Mouse (Mus musculus) liver, embryonic 14.5 days (tissue): ENCODE data around the gene Gal3st2. TPM values are rescaled to one million over a fixed set of nuclear protein-coding genes. Genes with fewer than 3 reads are reported as not detected.
"Not testable (repeated sequence)": the region's sequence is repeated elsewhere in the genome, so short reads cannot be mapped to it uniquely, and the experiment has no call there.

Experiments
- ATAC-seq: fragments of 200-750 bp; cut with Nextera tagmentation; 2 replicates; pipeline ENCODE4 v1.8.0; 2017; ENCODE audit warnings: moderate number of reproducible peaks, mild to moderate bottlenecking, moderate library complexity; ENCODE audit not compliant: insufficient read depth
- DNase-seq, 3 experiments: peaks; one replicate each; pipeline ENCODE4 v3.0.0-alpha.2; 2012 to 2013; ENCODE audit warnings: low read depth in 3 of 3, low spot score in 3 of 3
- H3K27ac ChIP-seq: fragments of 300-500 bp; sonication (generic); 2 replicates; pipeline ENCODE4 v1.5.1; 2014; ENCODE audit warnings: moderate library complexity, mild to moderate bottlenecking, control low read depth, inconsistent platforms
- H3K27me3 ChIP-seq: fragments of 300-500 bp; sonication (generic); 2 replicates; pipeline ENCODE4 v1.6.1; 2014; ENCODE audit warnings: mild to moderate bottlenecking, low read length, moderate library complexity; ENCODE audit not compliant: control insufficient read depth, insufficient read depth
- H3K36me3 ChIP-seq: fragments of 300-500 bp; sonication (generic); replicated peaks from 2 replicates; pipeline ENCODE4 v1.6.1; 2014; ENCODE audit warnings: low read depth; ENCODE audit not compliant: control insufficient read depth, insufficient read depth
- H3K4me1 ChIP-seq, 2 experiments: fragments of 200-500 bp in 1 of 2; fragments of 300-500 bp in 1 of 2; sonication (generic) in 1 of 2; replicated peaks; 2 replicates each; pipeline ENCODE4 v1.6.1; 2012 to 2014; ENCODE audit warnings: antibody characterized with exemption in 1 of 2, inconsistent platforms in 1 of 2, low read length in 1 of 2; ENCODE audit not compliant: control insufficient read depth in 2 of 2, insufficient read depth in 2 of 2
- H3K4me2 ChIP-seq: fragments of 300-500 bp; sonication (generic); 2 replicates; pipeline ENCODE4 v1.6.1; 2014; ENCODE audit warnings: low read depth, mild to moderate bottlenecking, control low read depth, moderate library complexity
- H3K4me3 ChIP-seq, 2 experiments: fragments of 200-500 bp in 1 of 2; fragments of 300-500 bp in 1 of 2; sonication (generic) in 1 of 2; 2 replicates each; pipeline ENCODE4 v1.5.1; 2012 to 2014; ENCODE audit warnings: low read depth in 2 of 2, low read length in 2 of 2, mild to moderate bottlenecking in 2 of 2, control low read depth in 1 of 2, inconsistent platforms in 1 of 2, moderate library complexity in 1 of 2; ENCODE audit not compliant: insufficient read depth in 1 of 2
- H3K9ac ChIP-seq: fragments of 300-500 bp; sonication (generic); replicated peaks from 2 replicates; pipeline ENCODE4 v1.6.1; 2014; ENCODE audit warnings: mild to moderate bottlenecking, control low read depth, moderate library complexity
- H3K9me3 ChIP-seq: fragments of 300-500 bp; sonication (generic); 2 replicates; pipeline ENCODE4 v1.6.1; 2016; ENCODE audit warnings: low read length, mixed read lengths; ENCODE audit not compliant: control insufficient read depth
- WGBS: fragments of 180-500 bp; shearing (Covaris S2); extraction: QIAGEN DNeasy Blood & Tissue Kit; methylation state at CpG from one replicate; pipeline ENCODE4 v1.1.7; 2014; ENCODE audit not compliant: insufficient replicate concordance; 5-methylcytosine and 5-hydroxymethylcytosine counted together
- polyA plus RNA-seq, 2 experiments: library from polyadenylated mRNA; depleted of rRNA in 1 of 2; stranded (reverse) in 1 of 2; unstranded in 1 of 2; fragments of >200 nt; fragmentation: Nextera tagmentation in 1 of 2; extraction: Ambion mirVana in 1 of 2; gene quantifications; 2 replicates each; pipeline versions ENCODE4 v1.2.1 to v1.2.3; 2012 to 2014

The Gal3st2 gene
- polyA plus RNA-seq, 2 experiments, result not detected

DNA sequence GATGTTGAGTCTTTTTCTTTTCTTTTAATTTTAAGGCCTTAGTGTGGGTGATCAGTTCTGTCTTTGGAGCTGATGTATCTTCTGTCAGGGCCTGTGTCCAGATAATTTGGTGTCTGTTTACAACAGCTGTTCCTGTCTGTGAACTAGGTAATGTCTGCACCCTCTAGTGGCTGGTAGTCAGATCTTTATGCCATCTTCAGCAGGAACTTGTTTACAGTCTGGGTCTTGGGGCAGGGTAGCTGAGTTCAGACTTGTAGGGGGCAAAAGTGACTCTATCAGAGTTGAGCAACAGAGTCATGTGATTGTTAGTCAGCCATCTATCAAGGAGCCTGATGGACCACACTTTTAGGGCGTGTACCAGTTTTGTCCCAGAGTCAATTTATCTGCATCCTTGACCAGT lies 36.3 kb downstream of the Gal3st2 start:
- no CpG with 5 or more reads among the region's 1 CpGs for WGBS
- not testable (repeated sequence) for ATAC-seq

GRCm38 (mm10) chr1:93901291-93901690 lies 40.2 kb downstream of the Gal3st2 start:
- H3K27me3 ChIP-seq, DNase-seq, H3K36me3 ChIP-seq, H3K27ac ChIP-seq, ATAC-seq, H3K4me1 ChIP-seq, H3K9me3 ChIP-seq, H3K4me2 ChIP-seq, H3K4me3 ChIP-seq, H3K9ac ChIP-seq: not testable (repeated sequence)
- WGBS, result 50% methylated on average over 2 of the region's 5 CpGs

More for the DNA sequence above, 36.3 kb downstream of the Gal3st2 start:
- H3K36me3 ChIP-seq, H3K4me2 ChIP-seq, H3K4me3 ChIP-seq, H3K4me1 ChIP-seq, H3K27ac ChIP-seq, DNase-seq, H3K9me3 ChIP-seq, H3K9ac ChIP-seq, H3K27me3 ChIP-seq: not testable (repeated sequence)

GRCm38 (mm10) chr1:93906690-93907089 lies 45.6 kb downstream of the Gal3st2 start:
- H3K4me2 ChIP-seq, DNase-seq, ATAC-seq, H3K4me1 ChIP-seq, H3K36me3 ChIP-seq, H3K9ac ChIP-seq, H3K9me3 ChIP-seq, H3K27ac ChIP-seq, H3K27me3 ChIP-seq, H3K4me3 ChIP-seq: not testable (repeated sequence)
- WGBS, result 21% methylated on average over 3 of the region's 5 CpGs

- H3K4me1 ChIP-seq, DNase-seq, ATAC-seq, H3K9ac ChIP-seq, H3K27me3 ChIP-seq, H3K4me2 ChIP-seq, H3K9me3 ChIP-seq, H3K27ac ChIP-seq, H3K4me3 ChIP-seq, H3K36me3 ChIP-seq: not testable (repeated sequence)
- no CpG with 5 or more reads among the region's 11 CpGs for WGBS
These were observed 48.0 kb downstream of the Gal3st2 start for GRCm38 (mm10) chr1:93908977-93909586.

DNA sequence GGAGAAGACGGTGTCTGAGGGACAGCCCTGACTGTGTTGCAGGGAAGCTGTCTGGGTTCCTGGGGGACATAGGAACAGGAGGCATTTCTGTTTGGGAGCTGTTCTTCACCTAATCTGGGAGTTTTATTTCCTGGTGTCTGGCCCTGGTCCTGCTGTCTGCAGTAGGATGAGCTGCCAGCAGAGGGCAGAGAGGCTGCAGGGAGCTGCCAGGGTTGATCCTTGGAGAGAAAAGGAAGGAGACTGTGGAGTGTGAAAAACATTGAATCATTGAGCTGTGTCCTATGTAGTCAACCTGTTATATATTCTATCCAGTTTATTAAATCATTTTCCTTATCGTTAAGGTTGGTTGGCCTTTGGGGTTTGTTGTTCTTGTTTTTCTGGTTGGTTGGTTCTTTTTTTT lies 50.8 kb downstream of the Gal3st2 start:
- not testable (repeated sequence) for DNase-seq, H3K36me3 ChIP-seq, ATAC-seq, H3K4me3 ChIP-seq, H3K9me3 ChIP-seq, H3K27ac ChIP-seq, H3K4me2 ChIP-seq, H3K4me1 ChIP-seq, H3K9ac ChIP-seq, H3K27me3 ChIP-seq
- no CpG with 5 or more reads among the region's 2 CpGs for WGBS

DNA sequence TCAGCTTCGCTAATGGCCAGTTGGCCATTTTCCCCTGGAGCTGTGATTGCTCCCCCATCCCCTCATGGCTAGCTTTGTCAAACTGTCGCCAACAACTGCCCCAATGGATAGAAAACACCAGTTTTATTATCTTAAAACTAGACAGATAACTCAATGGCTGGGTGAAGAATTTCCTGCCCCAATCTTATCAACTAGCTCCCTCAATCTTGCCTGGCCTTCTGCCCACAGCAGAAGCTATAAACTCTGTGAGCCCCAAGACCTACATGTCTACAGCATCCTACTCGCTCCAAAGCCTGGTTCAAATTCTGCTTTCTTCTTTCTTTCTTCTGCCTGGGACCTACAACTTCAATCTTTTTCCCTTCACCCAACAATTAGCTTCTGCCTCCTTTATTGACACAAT lies 56.1 kb downstream of the Gal3st2 start:
- H3K27ac ChIP-seq, H3K36me3 ChIP-seq, DNase-seq, H3K9me3 ChIP-seq, H3K4me2 ChIP-seq, ATAC-seq, H3K4me3 ChIP-seq, H3K4me1 ChIP-seq, H3K9ac ChIP-seq, H3K27me3 ChIP-seq: not testable (repeated sequence)
- 46% methylated on average over 3 of the region's 3 CpGs for WGBS

DNA sequence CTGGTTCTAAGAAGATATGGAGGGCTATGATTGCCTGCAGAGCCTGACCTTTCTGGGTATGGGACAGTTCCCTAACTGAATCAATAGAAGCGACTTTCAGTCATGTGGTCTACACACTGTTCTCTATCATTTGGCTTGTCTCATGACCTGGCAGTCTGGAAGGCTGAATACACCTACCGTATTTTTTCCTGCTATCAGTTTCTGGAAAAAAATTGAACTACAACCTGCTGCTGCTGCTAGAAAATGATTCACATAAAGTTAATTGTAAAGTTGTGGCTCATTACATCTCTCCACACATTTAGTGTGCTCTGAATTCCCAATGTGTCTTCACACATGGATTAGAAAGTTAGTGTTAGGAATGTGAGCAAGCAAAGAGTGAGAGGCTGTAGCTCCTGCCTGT lies 56.9 kb downstream of the Gal3st2 start, which contains the start of gene Gal3st2b:
Gal3st2b (plus strand) TSS at position 301 of the 400 bp plus-strand sequence.
- 60% methylated on average over 2 of the region's 2 CpGs for WGBS
- ATAC-seq, H3K27me3 ChIP-seq, H3K9ac ChIP-seq, H3K9me3 ChIP-seq, H3K4me3 ChIP-seq, DNase-seq, H3K4me2 ChIP-seq, H3K27ac ChIP-seq, H3K4me1 ChIP-seq, H3K36me3 ChIP-seq: not testable (repeated sequence)

GRCm38 (mm10) chr1:93918775-93919174 lies 57.7 kb downstream of the Gal3st2 start:
- WGBS, result 54% methylated on average over 1 of the region's 1 CpGs
- H3K9me3 ChIP-seq, H3K4me1 ChIP-seq, DNase-seq, H3K27me3 ChIP-seq, ATAC-seq, H3K27ac ChIP-seq, H3K9ac ChIP-seq, H3K4me2 ChIP-seq, H3K4me3 ChIP-seq, H3K36me3 ChIP-seq: not testable (repeated sequence)
